Mouse (Mus musculus) right cerebral cortex, adult 18-20 months (tissue): ENCODE data around the gene Hdhd3.
A peak's percentile ranks its signal among the peaks of the same experiment; 100 is the strongest.

ENCODE experiments used
- DNase-seq: peaks from one replicate; pipeline ENCODE4 v3.0.0; 2022; ENCODE audit warnings: mixed read lengths

The Hdhd3 gene

DNA sequence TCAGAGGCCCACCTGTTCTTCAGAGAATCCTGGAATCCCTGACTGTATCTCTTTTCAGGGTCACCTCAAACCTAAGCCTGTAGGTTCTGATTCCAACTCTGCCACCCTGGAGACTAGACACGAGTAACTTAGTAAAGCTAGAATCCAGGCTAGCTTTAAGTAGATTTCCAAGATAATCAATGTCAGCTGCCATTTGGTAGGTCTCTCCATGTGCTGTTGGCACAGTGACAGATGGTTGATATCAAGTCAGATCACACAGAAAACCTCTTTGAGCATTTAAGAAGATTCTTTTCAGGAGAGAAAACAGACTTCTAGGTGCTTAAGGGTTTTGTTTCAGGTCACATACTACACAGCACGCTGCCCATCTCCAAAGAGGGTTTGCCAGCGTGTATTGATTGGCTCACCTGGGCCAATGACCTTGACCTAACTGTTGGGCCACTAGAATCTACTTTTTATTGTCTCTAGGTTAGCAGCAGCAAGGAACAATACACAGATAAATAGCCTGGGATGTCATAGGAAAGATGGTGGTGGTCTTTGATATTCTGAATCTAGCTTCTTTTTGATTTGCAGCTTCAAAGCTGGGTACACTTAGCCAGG, at the start of gene Hdhd3:
Hdhd3 (minus strand) TSS at position 94 of the 597 bp plus-strand sequence.
- no peak for DNase-seq

DNA sequence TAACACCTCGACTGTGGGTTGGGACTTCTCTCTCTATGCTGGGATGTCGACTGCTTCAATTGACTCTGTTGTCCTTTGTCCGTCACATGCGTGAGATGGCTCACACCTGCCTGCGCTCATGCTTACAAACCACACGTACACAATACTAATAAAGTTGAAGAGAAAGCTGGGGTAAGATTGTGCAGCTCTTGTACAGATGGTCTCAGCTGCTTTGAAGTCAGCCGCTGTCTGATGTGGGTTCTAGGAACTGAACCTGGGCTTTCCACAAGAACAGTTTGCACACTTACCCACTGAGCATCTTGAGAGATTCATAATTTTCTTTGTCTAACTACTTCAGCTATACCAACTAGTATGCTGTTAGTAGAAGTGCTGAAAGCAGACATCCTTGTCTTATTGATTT, 48.7 kb upstream of the Hdhd3 start:
- DNase-seq, result no peak

DNA sequence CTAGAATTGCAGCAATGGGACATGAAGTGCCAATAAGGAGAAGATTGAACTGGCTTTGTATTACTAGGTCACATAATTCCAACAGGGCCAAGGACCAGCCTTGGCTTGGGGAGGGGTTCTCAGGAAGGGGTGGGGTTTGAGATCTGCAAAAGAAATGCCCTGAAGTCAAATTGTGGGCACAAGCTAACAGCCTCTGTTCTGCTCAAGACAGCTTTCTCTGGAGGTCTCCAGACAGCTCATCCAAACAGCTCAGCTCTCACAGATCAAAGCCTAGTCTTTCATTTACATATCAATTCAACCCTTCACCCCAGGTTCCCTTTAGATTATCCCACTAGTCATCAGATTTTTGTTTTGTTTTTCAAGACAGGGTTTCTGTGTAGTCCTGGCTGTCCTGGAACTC, 41.5 kb upstream of the Hdhd3 start:
- DNase-seq, result no peak

DNA sequence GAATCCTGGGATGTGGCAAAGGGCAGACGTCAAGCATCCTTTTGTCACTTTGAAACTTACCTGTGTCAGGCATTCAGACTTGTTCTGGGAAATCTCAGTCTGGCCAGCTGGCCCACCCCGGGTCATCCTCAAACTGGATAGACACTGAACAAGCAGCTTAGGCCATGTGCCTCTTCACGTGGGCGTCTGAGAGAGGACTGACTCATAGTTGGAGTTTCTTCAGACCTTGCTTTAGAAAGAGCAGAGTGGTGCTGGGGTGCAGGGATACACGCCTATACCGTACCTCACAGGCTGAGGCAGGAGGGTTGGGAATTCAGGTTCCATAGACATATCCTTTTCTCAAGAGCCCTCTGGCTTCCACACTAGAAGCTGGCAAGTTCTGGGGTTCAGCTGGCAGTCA, 40.5 kb upstream of the Hdhd3 start:
- no peak for DNase-seq

DNA sequence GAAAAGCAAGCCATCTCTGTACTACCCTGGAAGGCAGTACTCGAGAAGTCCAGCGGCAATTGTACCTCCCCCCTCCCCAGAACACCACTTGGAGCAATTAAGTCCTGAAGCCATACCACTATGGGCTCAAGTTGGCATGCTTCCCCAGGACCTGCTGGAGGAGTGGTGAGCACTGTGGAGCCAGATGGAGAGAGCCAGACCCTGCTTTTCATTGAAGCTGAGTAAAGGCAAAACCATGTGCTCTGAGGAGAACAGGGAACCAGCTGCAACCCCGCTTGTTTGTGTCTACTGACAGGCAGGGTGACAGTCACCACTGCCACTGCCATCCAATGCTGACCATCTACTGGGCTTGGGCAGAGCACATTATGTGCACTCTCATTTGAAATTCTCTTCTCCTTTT, 38.5 kb upstream of the Hdhd3 start:
- DNase-seq, result no peak

DNA sequence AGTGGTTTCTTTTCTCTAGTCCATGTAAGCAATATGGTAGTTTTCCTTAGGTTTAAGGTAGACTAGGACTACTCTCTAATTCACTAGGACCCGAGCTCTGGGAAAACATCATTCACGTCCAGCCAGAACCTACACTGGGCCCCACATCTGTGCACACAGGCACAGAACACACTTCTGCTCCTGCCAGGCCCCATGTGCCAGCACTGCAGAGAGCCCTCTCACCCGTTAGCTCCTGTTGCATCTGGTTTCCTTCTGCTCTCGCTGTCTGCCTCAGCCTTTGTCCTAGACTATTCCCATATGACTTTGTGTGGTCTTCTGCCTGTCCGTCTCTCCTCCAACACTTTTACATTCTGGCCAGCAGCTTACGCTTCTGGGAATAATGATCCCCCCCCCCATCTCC, 30.5 kb upstream of the Hdhd3 start:
- DNase-seq, result no peak

DNA sequence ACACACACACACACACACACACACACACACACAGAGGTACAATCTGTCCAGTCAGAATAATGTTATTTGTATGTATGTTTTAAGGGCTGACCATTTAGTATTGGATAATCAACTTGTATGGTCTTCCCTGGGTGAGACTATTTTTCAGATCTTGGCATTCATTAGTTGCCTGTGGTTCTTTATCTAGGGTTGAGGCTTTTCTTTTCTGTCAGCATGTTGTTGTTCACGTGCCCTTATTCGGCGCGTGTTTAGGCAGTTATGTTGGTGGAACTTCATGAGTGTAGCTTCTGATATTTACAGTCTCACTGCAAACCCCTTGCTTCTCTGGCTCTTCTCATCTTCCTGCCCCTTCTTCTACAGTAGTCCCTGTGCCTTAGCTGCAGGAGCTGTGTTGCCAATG, 24.4 kb upstream of the Hdhd3 start:
- DNase-seq, result no peak

DNA sequence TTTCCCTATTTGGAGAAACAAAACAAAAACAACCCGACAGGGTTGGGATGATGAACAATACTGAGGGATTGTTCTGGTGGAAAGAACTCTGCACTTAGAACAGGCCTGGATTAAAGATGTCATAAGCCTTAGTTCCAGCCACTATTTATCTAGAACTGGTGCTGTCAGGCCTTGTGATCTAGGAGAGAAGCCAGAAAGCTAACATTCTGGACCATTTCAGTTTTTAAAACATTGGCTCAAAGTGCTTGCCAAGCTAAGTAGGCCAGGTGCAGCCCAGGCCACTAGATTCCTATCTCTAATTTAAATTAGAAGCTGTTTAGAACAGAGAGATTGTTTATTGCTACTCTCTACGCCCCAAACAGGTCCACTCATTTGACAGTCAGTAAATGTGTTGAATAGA, 23.0 kb upstream of the Hdhd3 start:
- no peak for DNase-seq

DNA sequence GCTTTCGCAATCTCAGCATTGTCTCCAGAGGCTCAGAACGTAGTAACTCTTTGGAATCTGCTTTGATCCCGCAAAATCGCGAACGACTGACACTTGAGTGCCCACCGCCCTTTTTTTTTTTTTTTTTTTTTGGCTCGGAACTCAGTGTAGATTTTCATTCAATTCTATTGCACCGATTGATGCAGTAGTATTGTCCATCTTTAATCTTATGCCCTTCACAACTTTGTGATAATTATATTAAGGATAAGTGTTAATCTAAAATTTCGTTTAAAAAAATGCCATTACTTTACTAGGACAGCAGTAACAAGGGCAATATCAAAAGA, 22.2 kb upstream of the Hdhd3 start:
- no peak for DNase-seq

DNA sequence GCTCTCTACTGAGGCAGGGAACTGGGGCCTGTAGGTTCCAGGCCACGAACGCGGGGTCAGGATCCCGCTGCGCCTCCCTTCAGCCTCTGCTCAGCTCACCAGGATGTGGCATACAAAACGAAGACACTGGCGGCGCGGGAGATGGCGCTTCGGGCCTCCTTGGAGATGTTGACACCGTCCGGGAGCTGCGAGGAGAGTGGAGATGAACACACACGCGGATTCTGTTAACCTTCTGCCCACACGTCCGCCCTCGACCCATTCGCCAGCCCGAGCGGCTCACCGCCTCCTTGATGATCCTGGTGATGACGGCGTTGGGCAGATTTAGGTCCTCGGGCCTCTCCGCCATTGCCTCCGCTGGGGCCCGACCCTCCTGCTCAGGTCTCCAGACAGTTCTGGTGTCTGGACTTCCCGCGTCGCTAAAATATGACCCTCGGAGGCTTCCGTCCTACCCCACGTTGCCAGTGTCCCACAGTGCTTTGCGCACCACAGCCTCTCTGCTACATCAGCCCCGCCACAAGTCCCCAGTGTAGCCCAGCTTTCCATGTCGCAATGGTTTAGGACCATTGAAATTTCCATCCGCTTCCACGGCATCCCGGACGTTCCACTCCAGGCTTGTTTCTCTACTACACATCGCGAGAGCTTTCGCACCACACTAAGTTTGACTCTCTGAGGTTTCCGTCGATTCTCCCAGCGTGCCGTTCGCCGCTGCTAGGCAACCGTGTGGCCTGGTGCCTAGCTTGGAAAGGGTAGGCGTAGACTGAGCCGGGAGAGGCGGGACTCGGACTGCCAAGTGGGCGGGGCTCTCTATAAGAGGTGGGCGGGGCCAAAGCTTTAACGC, 21.6 kb upstream of the Hdhd3 start, which contains the start of the genes Pole3 and 4933430I17Rik:
Pole3 (minus strand) TSS at position 418 of the 838 bp plus-strand sequence.
4933430I17Rik (plus strand) TSS at position 719 of the 838 bp plus-strand sequence.
- DNase-seq, result peak; percentile 95

DNA sequence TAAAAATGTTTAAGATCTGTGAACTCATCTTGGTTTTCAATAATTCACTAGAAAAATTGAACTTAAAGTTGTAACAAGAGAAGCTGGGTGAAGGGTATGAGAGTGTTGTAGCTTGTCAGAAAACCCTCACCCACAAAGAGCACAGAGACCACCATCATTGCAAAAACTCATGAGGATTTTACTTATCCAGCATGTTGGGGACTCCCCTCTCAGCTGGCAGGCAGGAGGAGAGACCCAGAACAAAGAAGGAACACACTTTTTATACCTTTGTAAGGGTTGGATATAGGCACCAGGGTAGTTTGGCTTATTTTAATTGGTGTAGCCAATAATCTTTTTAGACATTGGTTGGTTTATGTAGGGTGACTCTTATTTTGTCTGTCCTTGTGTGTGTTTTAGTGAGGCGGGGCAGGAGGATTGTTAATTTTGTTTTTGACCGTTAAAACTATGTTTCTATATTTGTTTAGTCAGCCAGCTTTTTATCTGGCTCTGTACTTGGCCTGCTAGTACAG, 17.7 kb upstream of the Hdhd3 start:
- no peak for DNase-seq

DNA sequence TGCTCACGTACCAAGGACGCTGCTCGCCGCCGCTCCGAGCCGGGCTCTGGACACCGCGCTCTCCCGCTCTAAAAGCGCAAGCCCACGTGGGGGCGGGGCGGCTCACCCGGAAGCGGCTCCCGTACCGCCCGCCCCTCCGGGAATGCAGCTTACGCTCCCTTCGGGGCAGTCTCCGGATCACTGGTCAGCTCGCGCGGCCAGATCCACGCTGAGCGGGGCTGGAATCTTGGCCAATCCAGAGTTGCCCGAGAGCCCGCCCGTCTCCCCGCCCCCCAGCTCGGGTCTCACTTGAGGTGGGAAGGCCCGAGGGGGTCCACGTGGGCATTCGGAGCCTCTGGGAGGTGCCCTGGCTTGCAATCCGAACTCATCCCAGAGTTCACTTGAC, 16.6 kb upstream of the Hdhd3 start, which contains the start of gene Alad:
Alad (minus strand) TSS at position 70 of the 385 bp plus-strand sequence.
- DNase-seq, result peak; percentile 85

DNA sequence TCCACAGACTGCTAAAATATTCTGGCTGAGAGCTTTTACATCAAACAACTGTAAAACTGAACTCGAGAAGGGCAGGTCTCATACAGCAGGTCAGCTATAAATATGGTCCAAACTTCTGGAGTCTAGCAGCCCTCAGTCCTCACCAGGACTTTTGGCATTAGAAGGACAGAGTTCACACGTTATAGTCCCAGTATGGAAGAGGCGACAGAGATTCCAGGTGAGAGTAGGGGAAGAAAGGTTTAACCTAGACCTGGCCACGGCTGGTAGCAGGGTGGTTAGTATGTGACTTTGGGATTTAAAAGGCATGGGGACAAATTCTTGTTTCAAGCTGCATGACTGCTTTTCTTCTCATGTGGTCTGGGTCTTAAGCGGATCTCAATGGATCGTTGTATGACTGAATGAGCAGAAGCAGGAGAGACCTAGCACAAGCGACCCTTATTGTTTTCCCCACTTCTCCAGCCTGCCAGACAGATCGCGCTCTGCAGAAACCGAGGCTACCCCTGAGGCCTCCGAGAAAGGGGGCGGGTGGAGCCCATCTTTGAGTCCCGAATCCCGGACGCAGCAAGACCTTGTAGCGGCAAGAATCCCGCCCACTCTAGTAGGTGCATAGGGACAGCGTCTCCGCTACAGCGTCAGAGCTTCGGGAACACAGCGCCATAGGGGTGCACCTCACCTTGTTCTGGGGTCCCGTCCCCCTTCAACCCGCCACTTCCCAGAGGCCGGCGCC, 16.0 kb upstream of the Hdhd3 start:
- no peak for DNase-seq

DNA sequence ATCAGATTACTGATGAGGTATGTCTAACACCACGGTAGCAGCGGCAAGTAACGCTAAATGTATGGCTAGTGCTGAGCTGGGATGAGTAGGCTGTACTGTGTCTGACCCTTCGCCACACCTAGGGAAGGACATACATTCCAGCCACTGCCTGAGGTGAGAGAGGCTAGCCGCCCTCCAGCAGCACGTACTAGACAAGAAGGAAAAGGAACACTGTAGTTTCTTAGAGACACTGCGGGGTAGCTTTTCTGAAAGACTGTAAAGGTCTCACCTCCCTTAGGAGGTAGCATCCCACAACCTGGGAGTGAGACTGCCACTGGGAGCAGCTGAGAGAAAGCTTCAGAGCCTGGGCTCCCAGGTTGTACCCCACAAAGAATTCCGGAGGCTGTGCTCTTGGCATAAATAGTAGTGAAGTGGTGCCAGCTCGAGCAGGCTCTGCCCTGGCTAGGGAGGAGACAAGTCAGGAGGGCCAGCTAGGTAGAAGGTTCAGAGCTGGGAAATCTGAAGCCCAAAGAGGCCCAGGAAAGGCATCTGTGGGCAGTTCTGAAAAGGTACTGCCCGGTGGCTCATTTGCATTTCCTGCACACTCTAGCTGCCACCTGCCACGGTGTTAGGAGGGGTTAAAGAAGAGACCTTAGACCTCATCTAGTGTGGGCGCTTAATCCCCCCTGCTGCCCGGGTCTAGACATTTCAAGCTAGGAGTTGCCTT, 15.3 kb upstream of the Hdhd3 start:
- no peak for DNase-seq

DNA sequence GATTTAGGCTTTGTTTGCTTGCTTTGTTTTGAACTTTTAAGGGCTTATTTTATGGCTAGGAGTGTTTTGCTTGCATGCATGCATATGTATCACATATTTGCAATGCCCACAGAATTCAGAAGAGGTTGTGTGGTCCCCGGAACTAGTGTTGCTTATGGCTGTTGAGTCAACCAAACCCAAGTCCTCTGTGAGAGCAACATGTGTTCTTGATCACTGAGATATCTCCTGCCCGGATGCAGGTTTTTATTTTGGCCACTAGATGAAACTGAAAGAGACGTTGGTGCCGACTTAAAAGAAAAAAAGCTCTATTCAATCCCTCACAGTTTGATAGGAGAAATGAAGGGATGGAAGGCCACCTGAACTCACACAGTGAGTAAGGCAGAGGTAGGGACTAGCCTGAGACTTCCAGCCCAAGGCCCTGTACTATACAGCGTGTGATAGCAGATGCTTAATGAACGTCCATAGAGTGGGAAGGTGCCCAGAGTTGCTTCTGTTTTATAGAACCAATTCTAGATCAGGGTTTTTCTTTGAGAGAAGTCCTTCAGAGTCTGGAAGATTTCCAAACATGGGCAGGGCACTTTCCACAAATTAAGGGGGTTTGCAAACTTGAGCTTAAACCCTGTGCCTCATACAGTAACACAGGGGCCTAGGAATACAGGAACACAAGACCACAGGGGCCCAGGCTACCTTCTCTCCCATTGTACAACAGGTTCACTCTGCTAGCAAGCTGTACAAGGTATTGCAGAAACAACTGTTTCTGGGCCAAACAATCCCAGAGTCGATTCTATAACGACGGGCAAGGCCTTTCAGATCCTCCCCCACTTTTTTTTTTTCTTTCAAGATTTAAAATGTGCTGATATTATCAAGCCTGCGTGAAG, 14.5 kb upstream of the Hdhd3 start:
- no peak for DNase-seq

DNA sequence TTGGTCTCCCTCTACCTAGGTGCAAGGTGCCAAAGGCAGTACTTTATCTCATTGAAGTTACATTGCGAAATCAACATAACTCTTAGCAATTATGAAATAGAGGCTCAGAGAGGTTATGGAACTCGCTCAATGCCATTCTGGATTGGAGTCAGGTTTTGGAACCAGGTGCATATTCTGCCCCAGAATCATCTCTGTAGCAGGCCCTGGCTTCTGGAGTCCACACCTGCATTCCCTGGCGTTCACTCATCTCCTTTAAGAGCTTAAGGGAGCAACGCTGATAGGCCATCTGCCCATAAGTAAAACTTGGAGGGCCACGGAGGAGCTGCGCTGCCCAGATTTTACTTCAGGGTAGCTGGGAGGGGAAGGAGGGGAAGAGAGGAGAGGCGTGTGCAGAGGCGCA, 13.8 kb upstream of the Hdhd3 start:
- no peak for DNase-seq

DNA sequence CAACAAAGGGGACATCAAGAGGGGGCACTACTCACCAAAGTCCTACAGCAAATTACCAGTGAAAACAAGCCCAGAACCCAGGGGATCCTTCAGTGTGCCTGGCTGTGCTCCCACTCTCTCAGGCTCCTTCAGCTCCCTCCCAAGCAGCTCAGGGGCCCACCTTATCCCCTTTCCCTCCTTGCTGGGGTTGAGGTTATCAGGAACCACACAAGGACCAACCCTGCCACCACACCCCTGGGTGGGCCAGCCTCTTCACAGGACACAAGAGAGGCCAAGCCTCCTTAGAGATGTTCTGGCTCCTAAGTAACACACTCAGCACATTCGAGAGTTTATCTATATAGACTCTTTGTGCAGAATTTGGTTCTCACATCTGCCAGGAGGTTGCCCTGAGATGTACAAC, 13.3 kb upstream of the Hdhd3 start:
- DNase-seq, result no peak

DNA sequence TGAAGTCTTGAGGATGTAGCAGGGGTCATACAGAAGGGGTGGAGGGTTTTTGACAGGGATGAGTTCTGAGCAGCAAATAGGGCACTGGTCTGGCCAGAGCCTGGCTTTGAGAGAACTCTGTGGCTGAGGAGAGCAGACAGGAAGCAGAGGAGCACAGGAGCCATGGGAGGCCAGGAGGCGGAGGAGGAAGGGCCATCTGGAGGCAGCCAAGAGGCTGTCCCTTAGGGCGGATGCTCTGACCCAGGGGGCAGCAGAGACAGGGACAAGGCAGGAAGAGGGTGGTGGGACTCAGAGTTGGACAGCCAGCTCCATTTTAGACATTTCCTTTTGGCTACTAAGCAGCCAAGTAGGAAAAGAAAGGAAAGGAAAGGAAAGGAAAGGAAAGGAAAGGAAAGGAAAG, 12.8 kb upstream of the Hdhd3 start:
- DNase-seq, result no peak

DNA sequence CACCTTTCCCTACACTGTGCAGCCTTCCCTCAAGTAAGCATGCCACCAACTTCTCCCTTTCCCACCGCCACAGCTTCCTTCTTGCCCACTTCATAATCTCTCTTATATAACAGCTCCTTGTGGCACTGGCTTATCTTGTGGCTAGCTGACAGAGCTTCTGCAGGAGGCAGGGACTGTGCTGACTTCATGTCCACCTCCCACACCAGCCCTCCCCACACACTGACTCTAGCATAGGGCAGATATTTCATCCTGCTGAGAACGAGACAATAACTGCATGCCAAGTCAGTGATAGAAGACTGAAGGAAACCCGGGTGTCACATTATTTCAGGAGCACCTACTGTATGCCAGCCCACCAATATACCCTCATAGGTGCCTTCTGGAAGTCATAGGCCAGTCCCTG, 12.2 kb upstream of the Hdhd3 start:
- DNase-seq, result no peak

DNA sequence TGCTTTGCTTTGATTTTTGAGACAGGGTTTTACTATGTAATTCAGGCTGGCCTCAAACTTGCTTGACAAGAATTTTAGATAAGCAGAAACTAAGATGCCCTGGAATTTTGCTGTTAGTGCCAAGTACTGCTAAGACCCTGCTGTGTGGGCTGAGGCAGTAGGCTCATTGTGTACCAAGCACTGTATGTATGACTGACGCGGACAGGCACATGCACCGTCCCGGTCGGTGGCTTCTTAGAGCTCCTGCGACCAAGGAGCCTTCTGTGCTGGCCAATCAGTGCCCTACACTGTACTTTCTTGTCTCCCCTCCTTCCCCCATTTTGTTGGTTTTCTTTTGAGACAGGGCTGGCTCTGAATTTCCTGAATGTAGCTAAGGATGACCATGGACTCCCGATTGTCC, 11.7 kb upstream of the Hdhd3 start:
- DNase-seq, result no peak

DNA sequence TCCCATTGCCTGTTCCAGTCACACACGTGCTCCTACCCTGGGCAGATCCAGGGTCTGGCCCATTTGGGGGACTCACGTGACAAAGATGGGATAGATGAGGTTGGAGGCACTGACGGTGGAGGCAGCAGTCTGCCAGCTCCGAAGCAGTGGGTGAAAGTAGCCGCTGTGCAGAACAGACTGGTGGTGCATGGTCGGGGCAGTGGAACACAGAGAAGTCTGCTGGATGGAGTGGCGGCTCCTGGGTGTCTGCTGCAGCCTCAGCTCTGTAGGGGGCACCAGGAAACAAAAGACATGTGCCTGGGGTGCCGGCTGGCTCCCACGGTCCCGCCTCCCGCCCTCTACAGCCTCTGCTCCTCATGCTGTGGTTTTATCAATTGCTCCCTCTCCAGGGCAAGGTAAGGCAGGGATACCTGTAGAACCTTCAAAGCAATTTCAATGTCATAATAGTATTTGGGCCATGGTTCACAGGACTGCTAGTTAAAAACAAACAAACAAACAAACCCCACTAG, 10.8 kb upstream of the Hdhd3 start:
- DNase-seq, result no peak

DNA sequence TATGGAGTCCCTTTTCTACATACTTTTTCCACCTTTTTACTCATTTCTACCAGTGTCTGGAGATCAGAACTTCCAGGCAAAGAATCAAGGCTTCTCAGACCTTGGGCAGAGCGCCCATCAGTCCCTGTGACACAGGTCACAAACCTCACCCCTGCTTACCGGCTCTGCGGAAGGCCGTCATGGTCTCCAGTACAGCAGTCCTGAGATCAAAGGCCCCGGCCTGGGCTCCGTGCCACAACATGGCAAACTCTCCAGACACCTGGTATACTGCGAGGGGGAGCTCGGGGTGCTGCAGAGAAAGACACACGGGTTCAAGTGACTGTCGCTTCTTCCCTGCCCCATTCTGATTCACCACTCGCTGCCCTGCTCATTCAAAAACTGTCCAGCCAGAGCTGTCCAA, 6.7 kb upstream of the Hdhd3 start:
- DNase-seq, result no peak
